Mouse (Mus musculus) hindbrain, embryonic 13.5 days (tissue): Measurements from ENCODE around the gene Chn2. TPM values are rescaled to one million over a fixed set of nuclear protein-coding genes. Genes with fewer than 3 reads are reported as not detected.

Experiments used
- ATAC-seq: fragments of 200-750 bp; cut with Nextera tagmentation; 2 replicates; pipeline ENCODE4 v1.8.0; 2017; ENCODE audit warnings: moderate TSS enrichment; ENCODE audit not compliant: low FRiP score
- H3K27ac ChIP-seq: fragments of 300-500 bp; sonication (generic); 2 replicates; pipeline ENCODE4 v1.5.1; 2015; ENCODE audit warnings: inconsistent platforms, mild to moderate bottlenecking, moderate library complexity
- H3K27me3 ChIP-seq: fragments of 300-500 bp; sonication (generic); 2 replicates; pipeline ENCODE4 v1.6.1; 2015; ENCODE audit warnings: mild to moderate bottlenecking, inconsistent platforms
- H3K36me3 ChIP-seq: fragments of 300-500 bp; sonication (generic); 2 replicates; pipeline ENCODE4 v1.6.1; 2015; ENCODE audit warnings: mild to moderate bottlenecking, inconsistent platforms
- H3K4me1 ChIP-seq: fragments of 300-500 bp; sonication (generic); replicated peaks from 2 replicates; pipeline ENCODE4 v1.6.1; 2015; ENCODE audit warnings: inconsistent platforms
- H3K4me2 ChIP-seq: fragments of 300-500 bp; sonication (generic); 2 replicates; pipeline ENCODE4 v1.6.1; 2015; ENCODE audit warnings: inconsistent platforms, mild to moderate bottlenecking, moderate library complexity
- H3K4me3 ChIP-seq: fragments of 300-500 bp; sonication (generic); 2 replicates; pipeline ENCODE4 v1.5.1; 2015; ENCODE audit warnings: mild to moderate bottlenecking, inconsistent platforms
- H3K9ac ChIP-seq: fragments of 300-500 bp; sonication (generic); 2 replicates; pipeline ENCODE4 v1.6.1; 2015; ENCODE audit warnings: mild to moderate bottlenecking, inconsistent platforms
- H3K9me3 ChIP-seq: fragments of 300-500 bp; sonication (generic); 2 replicates; pipeline ENCODE4 v1.6.1; 2016; ENCODE audit warnings: inconsistent platforms
- WGBS: fragments of 180-500 bp; shearing (Covaris S2); methylation state at CpG from one replicate; pipeline ENCODE4 v1.1.7; 2015; 5-methylcytosine and 5-hydroxymethylcytosine counted together
- polyA plus RNA-seq: library from polyadenylated mRNA; unstranded; fragments of >200 nt; fragmentation: Nextera tagmentation; extraction: Ambion mirVana; gene quantifications from 2 replicates; pipeline ENCODE4 v1.2.1, GENCODE M21; 2015

The Chn2 gene
- polyA plus RNA-seq, 1 experiment from 2014 or later: 31.5 TPM

DNA sequence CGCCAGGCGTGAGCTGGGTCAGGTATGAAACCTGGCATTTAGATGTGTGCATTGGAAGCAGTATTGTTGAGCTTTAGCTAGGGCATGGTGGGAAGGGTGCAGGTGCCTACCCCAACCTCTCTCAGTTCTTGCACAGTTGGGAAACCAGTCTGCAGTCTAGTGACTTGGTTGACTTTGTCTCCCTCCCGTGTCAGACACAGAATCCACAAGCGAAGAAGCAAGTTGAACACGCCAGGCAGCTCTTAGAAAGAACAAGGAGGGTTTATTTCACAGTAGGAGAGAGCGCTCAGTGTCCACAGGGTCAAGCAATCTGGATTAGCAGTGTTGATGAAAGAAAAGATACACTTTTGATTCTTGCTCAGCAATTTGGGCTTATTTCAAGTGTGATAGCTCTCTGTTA, 226.0 kb downstream of the Chn2 start:
- no peak overlapping the region for H3K4me3 ChIP-seq
- no peaks in the 10 kb centered on the region for H3K27me3 ChIP-seq
- H3K4me2 ChIP-seq: no peak overlapping the region
- H3K27ac ChIP-seq: no peak overlapping the region
- no peak overlapping the region for H3K9ac ChIP-seq
- no peaks in the 10 kb centered on the region for H3K9me3 ChIP-seq
- 0 out of 2 replicates have a peak, but pooled peaks cover 2% of the 10 kb centered on the region for H3K4me1 ChIP-seq
- ATAC-seq: no peak
- H3K36me3 ChIP-seq: no peaks in the 10 kb centered on the region
- 94% methylated on average over 6 of the region's 6 CpGs for WGBS

- Histone ChIP-seq H3K36me3 (no peaks in the 10 kb centered on the region), H3K9me3 (no peaks in the 10 kb centered on the region), H3K4me1 (peaks cover 26% of the 10 kb centered on the region), H3K9ac (peak overlapping the region; percentile 39; the same call in 1 of the 2 replicates), H3K27me3 (no peaks in the 10 kb centered on the region), H3K27ac (0 out of 2 replicates have a peak overlapping the region, but pooled peaks have one; percentile 10), H3K4me3 (no peak overlapping the region), H3K4me2 (no peak overlapping the region)
- ATAC-seq: no peak
- 60% methylated on average over 14 of the region's 14 CpGs for WGBS
Measured at GRCm38 (mm10) chr6:54272556-54273378, 233.4 kb downstream of the Chn2 start.

DNA sequence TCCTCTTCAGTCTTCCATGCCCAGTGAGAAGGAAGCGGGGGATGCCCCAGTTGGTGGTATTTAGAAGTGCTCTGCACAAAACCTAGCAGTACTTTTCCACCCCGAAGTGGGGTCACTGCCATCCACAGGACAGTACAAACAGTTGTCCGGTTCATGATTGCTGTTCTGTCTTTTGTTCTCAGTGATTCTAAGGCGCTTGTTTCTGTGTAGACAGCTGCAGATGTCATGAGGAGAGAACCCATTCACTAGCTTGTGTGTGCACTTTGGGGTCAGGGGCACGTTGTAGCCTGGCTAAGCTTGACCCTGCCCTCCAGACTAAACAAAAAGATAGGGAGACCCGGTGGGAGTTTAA, 234.0 kb downstream of the Chn2 start:
- 37% methylated on average over 6 of the region's 6 CpGs for WGBS
- H3K9ac ChIP-seq: no peak overlapping the region
- H3K4me3 ChIP-seq: no peak overlapping the region
- H3K4me2 ChIP-seq: no peak overlapping the region
- no peak overlapping the region for H3K27ac ChIP-seq
- ATAC-seq: no peak
- no peaks in the 10 kb centered on the region for H3K36me3 ChIP-seq
- H3K27me3 ChIP-seq: no peaks in the 10 kb centered on the region
- no peaks in the 10 kb centered on the region for H3K9me3 ChIP-seq
- H3K4me1 ChIP-seq: peaks cover 32% of the 10 kb centered on the region

- H3K4me3 ChIP-seq: no peak overlapping the region
- no peaks in the 10 kb centered on the region for H3K27me3 ChIP-seq
- no peaks in the 10 kb centered on the region for H3K36me3 ChIP-seq
- peaks cover 28% of the 10 kb centered on the region for H3K4me1 ChIP-seq
- H3K9me3 ChIP-seq: no peaks in the 10 kb centered on the region
- ATAC-seq: no peak
- no peak overlapping the region for H3K9ac ChIP-seq
- no peak overlapping the region for H3K27ac ChIP-seq
- 87% methylated on average over 4 of the region's 4 CpGs for WGBS
- H3K4me2 ChIP-seq: no peak overlapping the region
Measured at GRCm38 (mm10) chr6:54277234-54277633, 237.9 kb downstream of the Chn2 start.

- Histone ChIP-seq H3K9me3 (no peaks in the 10 kb centered on the region), H3K27ac (no peak overlapping the region), H3K4me1 (peaks cover 22% of the 10 kb centered on the region), H3K4me3 (no peak overlapping the region), H3K9ac (no peak overlapping the region), H3K36me3 (no peaks in the 10 kb centered on the region), H3K27me3 (no peaks in the 10 kb centered on the region), H3K4me2 (no peak overlapping the region)
- no peak for ATAC-seq
- 55% methylated on average over 5 of the region's 5 CpGs for WGBS
Measured at GRCm38 (mm10) chr6:54277828-54278227, 238.5 kb downstream of the Chn2 start.

DNA sequence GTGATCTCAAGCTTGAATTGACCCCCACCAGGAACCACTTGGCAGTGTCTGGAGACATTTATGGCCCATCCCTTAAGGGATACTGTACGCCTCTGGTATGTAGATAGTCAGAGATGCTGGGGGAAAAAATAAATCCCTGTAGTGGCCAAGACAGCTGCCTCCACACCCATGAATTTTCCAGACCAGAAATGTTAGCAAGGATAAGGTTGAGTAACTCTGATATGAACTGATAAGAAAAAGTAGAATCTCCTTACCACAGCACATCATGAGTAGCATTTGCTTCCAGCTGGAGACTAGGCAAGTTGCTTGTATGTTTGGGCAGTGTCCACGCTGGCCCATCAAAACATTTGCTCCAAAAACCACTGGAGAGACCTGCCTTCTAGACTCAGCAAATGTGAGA, 239.3 kb downstream of the Chn2 start:
- WGBS: 74% methylated on average over 2 of the region's 2 CpGs

GRCm38 (mm10) chr6:54279391-54279790, 240.0 kb downstream of the Chn2 start:
- H3K4me1 ChIP-seq: peaks cover 12% of the 10 kb centered on the region; the same call in 1 of the 2 replicates
- H3K4me2 ChIP-seq: no peak overlapping the region
- no peak overlapping the region for H3K27ac ChIP-seq
- H3K4me3 ChIP-seq: no peak overlapping the region
- no peaks in the 10 kb centered on the region for H3K9me3 ChIP-seq
- H3K27me3 ChIP-seq: no peaks in the 10 kb centered on the region
- no peaks in the 10 kb centered on the region for H3K36me3 ChIP-seq
- no peak overlapping the region for H3K9ac ChIP-seq
- no peak for ATAC-seq
- 81% methylated on average over 11 of the region's 11 CpGs for WGBS

More for the DNA sequence above, 239.3 kb downstream of the Chn2 start:
- H3K27ac ChIP-seq: no peak overlapping the region
- no peak overlapping the region for H3K9ac ChIP-seq
- H3K36me3 ChIP-seq: no peaks in the 10 kb centered on the region
- no peaks in the 10 kb centered on the region for H3K9me3 ChIP-seq
- no peak for ATAC-seq
- H3K27me3 ChIP-seq: no peaks in the 10 kb centered on the region
- peaks cover 15% of the 10 kb centered on the region; the same call in 1 of the 2 replicates for H3K4me1 ChIP-seq
- no peak overlapping the region for H3K4me2 ChIP-seq
- H3K4me3 ChIP-seq: no peak overlapping the region

- no peaks in the 10 kb centered on the region for H3K36me3 ChIP-seq
- no peak overlapping the region for H3K27ac ChIP-seq
- H3K4me2 ChIP-seq: no peak overlapping the region
- no peaks in the 10 kb centered on the region for H3K9me3 ChIP-seq
- no peak overlapping the region for H3K9ac ChIP-seq
- no peak for ATAC-seq
- H3K4me3 ChIP-seq: no peak overlapping the region
- no peaks in the 10 kb centered on the region for H3K27me3 ChIP-seq
- H3K4me1 ChIP-seq: peaks cover 12% of the 10 kb centered on the region; the same call in 1 of the 2 replicates
- WGBS: 83% methylated on average over 6 of the region's 6 CpGs
Measured at GRCm38 (mm10) chr6:54280248-54280647, 240.9 kb downstream of the Chn2 start.

DNA sequence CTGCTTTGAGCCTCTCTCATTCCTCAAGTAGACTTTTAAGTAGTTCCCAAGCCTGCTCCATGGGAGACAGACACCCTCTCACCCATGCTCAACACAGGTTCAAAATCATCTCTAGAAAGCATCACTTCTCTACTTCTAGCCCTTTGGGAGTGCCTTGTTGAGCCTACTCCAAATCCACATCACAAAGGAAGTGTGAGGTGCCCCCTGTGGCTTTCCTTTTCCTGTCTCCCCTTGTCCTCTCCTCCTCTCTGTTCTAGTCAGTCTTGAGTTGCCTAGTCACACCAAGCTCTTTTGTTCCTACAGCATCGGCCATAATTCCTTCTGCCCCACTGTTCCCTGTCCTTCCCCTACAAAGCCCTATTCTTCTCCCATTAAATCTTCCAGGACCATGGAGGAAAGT, 243.9 kb downstream of the Chn2 start:
- H3K9ac ChIP-seq: no peak overlapping the region
- no peaks in the 10 kb centered on the region for H3K27me3 ChIP-seq
- WGBS: 30% methylated on average over 1 of the region's 1 CpGs
- H3K4me3 ChIP-seq: no peak overlapping the region
- H3K4me1 ChIP-seq: peaks cover 5% of the 10 kb centered on the region; the same call in 1 of the 2 replicates
- no peak overlapping the region for H3K4me2 ChIP-seq
- H3K27ac ChIP-seq: no peak overlapping the region
- no peak for ATAC-seq
- no peaks in the 10 kb centered on the region for H3K36me3 ChIP-seq
- H3K9me3 ChIP-seq: no peaks in the 10 kb centered on the region

- Histone ChIP-seq H3K27me3 (no peaks in the 10 kb centered on the region), H3K4me1 (0 out of 2 replicates have a peak, but pooled peaks cover 5% of the 10 kb centered on the region), H3K27ac (no peak overlapping the region), H3K36me3 (no peaks in the 10 kb centered on the region), H3K9ac (no peak overlapping the region), H3K4me2 (no peak overlapping the region), H3K4me3 (no peak overlapping the region), H3K9me3 (no peaks in the 10 kb centered on the region)
- no peak for ATAC-seq
- 89% methylated on average over 12 of the region's 12 CpGs for WGBS
Measured at GRCm38 (mm10) chr6:54284167-54284711, 244.9 kb downstream of the Chn2 start.

DNA sequence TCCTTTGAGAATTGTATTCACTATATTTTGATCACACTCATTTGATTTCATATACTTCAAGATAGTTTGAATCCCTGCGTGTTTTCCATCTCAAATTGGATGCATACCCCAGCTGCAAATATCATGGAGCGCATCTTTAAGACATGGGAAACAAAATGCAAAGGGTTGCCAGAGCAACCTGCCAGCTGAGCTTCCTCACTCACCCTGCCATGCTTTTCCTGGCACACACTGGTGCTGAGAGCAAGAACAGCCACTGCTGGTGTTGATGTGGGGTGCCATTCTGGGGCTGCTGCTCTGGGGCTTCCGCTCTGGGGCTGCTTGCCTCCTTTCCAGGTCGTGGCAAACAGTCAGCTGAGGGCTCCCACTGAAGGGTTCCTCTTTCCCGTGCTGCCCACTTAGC, 247.5 kb downstream of the Chn2 start:
- 81% methylated on average over 5 of the region's 5 CpGs for WGBS
- no peak for ATAC-seq
- Histone ChIP-seq H3K9me3 (no peaks in the 10 kb centered on the region), H3K27me3 (no peaks in the 10 kb centered on the region), H3K4me1 (0 out of 2 replicates have a peak, but pooled peaks cover 5% of the 10 kb centered on the region), H3K36me3 (no peaks in the 10 kb centered on the region), H3K9ac (no peak overlapping the region), H3K4me2 (no peak overlapping the region), H3K27ac (no peak overlapping the region), H3K4me3 (no peak overlapping the region)

- H3K9me3 ChIP-seq: no peaks in the 10 kb centered on the region
- H3K9ac ChIP-seq: no peak overlapping the region
- ATAC-seq: no peak
- H3K27ac ChIP-seq: no peak overlapping the region
- no peak overlapping the region for H3K4me2 ChIP-seq
- H3K4me1 ChIP-seq: 0 out of 2 replicates have a peak, but pooled peaks cover 5% of the 10 kb centered on the region
- WGBS: 75% methylated on average over 10 of the region's 10 CpGs
- H3K36me3 ChIP-seq: peaks cover 4% of the 10 kb centered on the region
- H3K4me3 ChIP-seq: no peak overlapping the region
- no peaks in the 10 kb centered on the region for H3K27me3 ChIP-seq
Measured at GRCm38 (mm10) chr6:54289774-54290500, 250.6 kb downstream of the Chn2 start.
